Mouse (Mus musculus) kidney, postnatal 0 days (tissue): Measurements from ENCODE around the gene Slc16a10. TPM values are rescaled to one million over a fixed set of nuclear protein-coding genes. Genes with fewer than 3 reads are reported as not detected.
"Not testable (repeated sequence)": the region's sequence is repeated elsewhere in the genome, so short reads cannot be mapped to it uniquely, and the experiment has no call there.

Experiments
- ATAC-seq: fragments of 200-750 bp; cut with Nextera tagmentation; replicated peaks from 2 replicates; pipeline ENCODE4 v1.8.0; 2017; ENCODE audit warnings: low read depth, moderate number of reproducible peaks, moderate TSS enrichment, moderate library complexity; ENCODE audit not compliant: low FRiP score
- DNase-seq: peaks from one replicate; pipeline ENCODE4 v3.0.0-alpha.2; 2016; ENCODE audit warnings: low spot score
- H3K27ac ChIP-seq: fragments of 300-500 bp; sonication (generic); 2 replicates; pipeline ENCODE4 v1.5.1; 2014; ENCODE audit warnings: mild to moderate bottlenecking
- H3K27me3 ChIP-seq: fragments of 300-500 bp; sonication (generic); 2 replicates; pipeline ENCODE4 v1.6.1; 2014; ENCODE audit warnings: low read length, mixed read lengths; ENCODE audit not compliant: insufficient read depth
- H3K36me3 ChIP-seq: fragments of 300-500 bp; sonication (generic); 2 replicates; pipeline ENCODE4 v1.6.1; 2014; ENCODE audit warnings: low read length, mixed read lengths; ENCODE audit not compliant: insufficient read depth
- H3K4me1 ChIP-seq: fragments of 300-500 bp; sonication (generic); replicated peaks from 2 replicates; pipeline ENCODE4 v1.6.1; 2014; ENCODE audit warnings: antibody characterized with exemption, low read length, mixed read lengths; ENCODE audit not compliant: insufficient read depth
- H3K4me2 ChIP-seq: fragments of 300-500 bp; sonication (generic); 2 replicates; pipeline ENCODE4 v1.6.1; 2014; ENCODE audit warnings: mild to moderate bottlenecking, low read length, moderate library complexity, mixed read lengths
- H3K4me3 ChIP-seq: fragments of 300-500 bp; sonication (generic); replicated peaks from 2 replicates; pipeline ENCODE4 v1.5.1; 2014; ENCODE audit warnings: low read depth, low read length
- H3K9ac ChIP-seq: fragments of 300-500 bp; sonication (generic); 2 replicates; pipeline ENCODE4 v1.6.1; 2014; ENCODE audit warnings: low read depth, low read length
- H3K9me3 ChIP-seq: fragments of 300-500 bp; sonication (generic); replicated peaks from 2 replicates; pipeline ENCODE4 v1.6.1; 2016; ENCODE audit warnings: low read length, inconsistent platforms, mixed read lengths
- CTCF ChIP-seq: IDR thresholded peaks from 2 replicates; pipeline ENCODE4 v1.5.1; 2016; ENCODE audit warnings: antibody characterized with exemption, low read depth, mild to moderate bottlenecking, moderate library complexity
- WGBS: fragments of 180-500 bp; shearing (Covaris S2); extraction: QIAGEN DNeasy Blood & Tissue Kit; methylation state at CpG from one replicate; pipeline ENCODE4 v1.1.7; 2014; 5-methylcytosine and 5-hydroxymethylcytosine counted together
- polyA plus RNA-seq: library from polyadenylated mRNA; unstranded; fragments of >200 nt; fragmentation: Nextera tagmentation; extraction: Ambion mirVana; gene quantifications from 2 replicates; pipeline ENCODE4 v1.2.1, GENCODE M21; 2015

The Slc16a10 gene
- polyA plus RNA-seq, 1 experiment from 2014 or later, result 10.0 TPM

DNA sequence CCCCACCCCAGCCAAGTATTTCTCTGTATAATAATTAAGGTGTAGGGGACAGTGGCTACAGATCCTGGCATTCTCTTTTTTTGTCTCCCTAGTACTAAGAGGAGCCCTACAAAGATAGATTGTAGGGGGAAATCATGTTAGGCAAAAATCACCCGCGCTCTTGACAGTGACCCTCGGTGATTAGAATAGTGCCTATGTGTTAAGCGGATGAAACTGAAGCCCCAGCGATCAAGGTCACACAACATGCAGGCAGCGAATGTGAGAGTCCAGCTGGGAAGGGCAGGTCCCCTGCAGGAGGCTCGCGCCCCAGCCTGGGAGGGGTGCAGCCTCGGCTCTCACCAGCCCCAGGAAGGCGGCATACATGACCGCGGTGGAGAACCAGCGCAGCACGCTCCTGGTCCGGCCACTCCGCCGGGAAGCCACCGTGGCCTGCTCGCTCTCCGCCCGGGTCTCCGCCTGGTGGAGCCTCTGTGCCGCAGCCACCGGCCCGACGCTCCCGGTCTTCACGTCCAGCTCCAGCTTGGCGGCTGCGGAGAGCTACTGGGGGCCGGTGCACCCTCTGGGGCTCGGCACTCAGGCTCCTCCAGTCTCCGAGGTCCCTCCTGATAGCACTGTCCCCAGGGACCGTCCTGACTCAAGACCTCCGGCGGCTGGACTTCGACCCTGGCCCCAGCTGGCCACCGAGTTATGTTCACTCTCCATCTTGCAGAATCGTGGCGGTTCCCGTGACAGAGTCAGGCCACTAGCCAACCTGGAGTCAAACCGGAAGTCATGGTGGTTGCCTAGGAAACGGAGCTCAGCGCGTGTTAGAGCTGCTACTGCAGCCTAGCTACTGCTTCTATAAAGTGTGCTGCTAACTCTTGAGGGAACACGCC, 117.3 kb downstream of the Slc16a10 start, which contains the start of gene Mfsd4b1:
TSS of gene Mfsd4b1 (minus strand) at position 715 of the 875 bp plus-strand sequence.
- Histone ChIP-seq H3K9me3 (no peaks in the 10 kb centered on the region), H3K9ac (peak within 1 kb of the TSS; percentile 74), H3K4me2 (peak within 1 kb of the TSS; percentile 96), H3K4me1 (peaks cover 8% of the 10 kb centered on the region; the same call in 1 of the 2 replicates), H3K36me3 (no peaks in the 10 kb centered on the region), H3K4me3 (peak within 1 kb of the TSS; percentile 55), H3K27me3 (no peaks in the 10 kb centered on the region), H3K27ac (peak within 1 kb of the TSS; percentile 91)
- no peak; the same call in 1 of the 2 replicates for TF ChIP-seq CTCF
- peak; percentile 96 for ATAC-seq
- 2% methylated on average over 46 of the region's 46 CpGs for WGBS
- DNase-seq, result peak; percentile 95

DNA sequence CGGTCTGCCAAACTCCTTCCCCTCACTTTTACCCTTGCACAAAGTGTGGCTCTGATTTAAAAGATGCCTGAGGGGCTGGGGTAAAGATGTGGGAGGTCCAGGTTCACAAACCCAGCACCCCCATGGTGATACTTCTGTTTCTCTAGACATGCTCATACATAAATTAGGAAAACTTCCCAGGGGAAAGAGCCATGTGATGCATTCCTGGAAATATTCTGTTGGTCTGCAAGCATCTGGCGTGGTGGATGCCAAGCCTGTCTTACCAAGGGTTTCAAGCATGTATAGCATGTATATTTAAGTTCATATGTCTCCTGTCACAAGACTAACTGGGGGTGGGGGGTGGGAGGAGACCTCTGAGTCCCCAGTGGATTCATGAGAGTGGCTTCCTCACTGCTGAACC, 121.7 kb downstream of the Slc16a10 start:
- H3K27ac ChIP-seq, result no peak overlapping the region
- no peak overlapping the region for H3K4me3 ChIP-seq
- WGBS, result 59% methylated on average over 2 of the region's 2 CpGs
- DNase-seq (no peak), ATAC-seq (no peak)
- H3K36me3 ChIP-seq, result no peaks in the 10 kb centered on the region
- no peaks in the 10 kb centered on the region for H3K9me3 ChIP-seq
- no peak overlapping the region for H3K9ac ChIP-seq
- H3K4me1 ChIP-seq, result peaks cover 10% of the 10 kb centered on the region; the same call in 1 of the 2 replicates
- TF ChIP-seq CTCF, result no peak
- H3K27me3 ChIP-seq, result no peaks in the 10 kb centered on the region
- H3K4me2 ChIP-seq, result no peak overlapping the region

DNA sequence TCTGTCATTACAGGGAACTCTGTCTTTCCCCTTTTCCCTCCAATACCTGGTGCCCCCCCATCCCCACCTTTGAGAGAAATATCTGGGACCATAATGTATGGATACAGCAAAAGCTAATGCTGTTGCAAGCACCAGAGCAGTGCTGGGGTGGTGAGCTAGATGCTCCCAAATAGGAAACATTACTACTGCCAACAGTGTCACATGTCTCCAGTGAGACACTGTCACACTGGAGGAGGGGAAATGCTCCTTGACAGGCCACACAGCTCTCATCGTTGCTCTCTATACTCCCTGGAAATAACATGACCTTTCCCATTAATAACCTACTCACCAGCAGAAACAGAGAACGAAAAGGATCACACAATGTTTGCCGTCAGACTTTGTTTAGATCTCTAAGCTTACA, 122.6 kb downstream of the Slc16a10 start:
- Histone ChIP-seq H3K4me3 (no peak overlapping the region), H3K36me3 (no peaks in the 10 kb centered on the region), H3K9ac (no peak overlapping the region), H3K9me3 (no peaks in the 10 kb centered on the region), H3K4me1 (0 out of 2 replicates have a peak, but pooled peaks cover 5% of the 10 kb centered on the region), H3K27ac (peak overlapping the region; percentile 70; the same call in 1 of the 2 replicates), H3K4me2 (no peak overlapping the region), H3K27me3 (no peaks in the 10 kb centered on the region)
- ATAC-seq (no peak), DNase-seq (no peak)
- WGBS, result 52% methylated on average over 3 of the region's 3 CpGs
- TF ChIP-seq CTCF, result no peak

DNA sequence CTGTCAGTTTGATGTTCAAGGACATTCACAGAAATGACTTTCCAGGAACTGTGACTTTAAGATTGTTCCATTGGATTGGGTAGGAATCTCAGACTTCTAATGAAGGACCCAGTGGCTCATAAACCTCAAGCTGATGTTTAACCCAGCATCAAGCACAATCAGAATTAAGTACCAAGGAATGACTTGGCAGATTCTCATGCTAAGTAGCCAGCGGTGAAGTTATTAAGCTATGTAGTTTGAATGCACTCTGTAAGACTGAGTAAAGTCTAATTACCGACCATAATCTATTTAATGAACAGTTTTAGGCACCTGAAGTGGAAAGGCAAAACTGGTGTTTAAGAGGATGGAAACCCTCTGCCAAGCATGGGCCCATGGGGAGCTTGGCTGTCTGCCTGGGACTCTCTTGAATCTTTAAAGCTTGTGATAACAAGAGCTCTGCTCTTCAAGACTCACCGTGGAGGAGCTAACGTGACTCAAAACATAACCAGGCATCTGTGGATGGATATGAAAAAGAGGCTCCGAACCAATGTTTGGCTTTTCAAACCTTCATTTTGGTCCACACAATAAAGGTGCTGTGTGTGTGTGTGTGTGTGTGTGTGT, 123.7 kb downstream of the Slc16a10 start:
- Histone ChIP-seq H3K4me1 (0 out of 2 replicates have a peak, but pooled peaks cover 4% of the 10 kb centered on the region), H3K9ac (no peak overlapping the region), H3K27ac (peak overlapping the region; percentile 70; the same call in 1 of the 2 replicates), H3K36me3 (no peaks in the 10 kb centered on the region), H3K27me3 (no peaks in the 10 kb centered on the region), H3K4me2 (no peak overlapping the region), H3K9me3 (no peaks in the 10 kb centered on the region), H3K4me3 (no peak overlapping the region)
- peak; percentile 27 for DNase-seq
- no peak for TF ChIP-seq CTCF
- ATAC-seq, result peak; percentile 54; the same call in 1 of the 2 replicates
- WGBS, result 69% methylated on average over 5 of the region's 5 CpGs

DNA sequence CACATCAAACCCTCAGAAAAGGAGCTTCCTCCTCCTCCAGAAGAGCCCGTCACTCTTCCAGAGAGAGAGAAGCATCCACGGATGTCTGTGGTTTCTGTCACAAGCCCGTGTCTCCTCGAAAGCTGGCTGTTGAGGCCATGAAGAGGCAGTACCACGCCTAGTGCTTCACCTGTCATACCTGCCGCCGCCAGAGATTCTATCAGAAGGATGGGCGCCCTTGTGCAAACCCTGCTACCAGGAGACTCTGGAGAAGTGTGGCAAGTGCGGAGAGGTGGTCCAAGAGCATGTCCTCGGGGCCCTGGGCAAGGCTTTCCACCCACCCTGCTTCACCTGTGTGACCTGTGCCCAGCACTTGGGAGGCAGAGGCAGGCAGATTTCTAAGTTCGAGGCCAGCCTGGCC, 132.5 kb downstream of the Slc16a10 start:
- no peak for DNase-seq
- WGBS, result 91% methylated on average over 11 of the region's 11 CpGs
- no peak for ATAC-seq
- Histone ChIP-seq H3K9me3 (no peaks in the 10 kb centered on the region), H3K27me3 (no peaks in the 10 kb centered on the region), H3K27ac (no peak overlapping the region), H3K4me1 (no peaks in the 10 kb centered on the region), H3K36me3 (no peaks in the 10 kb centered on the region), H3K4me3 (no peak overlapping the region), H3K4me2 (no peak overlapping the region), H3K9ac (no peak overlapping the region)
- no peak for TF ChIP-seq CTCF

DNA sequence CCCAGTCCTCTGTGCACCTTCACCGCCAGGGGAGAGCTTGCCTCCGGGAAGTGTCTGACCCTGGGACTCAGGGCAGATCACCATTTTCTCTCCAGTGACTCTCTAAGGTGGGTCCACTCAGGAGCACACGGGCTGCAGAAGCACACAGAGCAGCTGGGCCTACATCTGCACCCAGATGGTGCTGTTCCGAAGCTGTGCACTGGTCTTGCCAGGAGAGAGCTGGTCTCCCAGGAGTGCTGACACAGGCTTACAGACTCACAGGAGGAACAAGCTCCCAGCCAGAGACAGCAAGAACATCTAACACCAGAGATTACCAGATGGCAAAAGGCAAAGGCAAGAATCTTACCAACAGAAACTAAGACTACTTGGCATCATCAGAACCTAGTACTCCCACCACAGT, 133.2 kb downstream of the Slc16a10 start:
- DNase-seq, H3K9me3 ChIP-seq, H3K36me3 ChIP-seq, H3K27me3 ChIP-seq, H3K9ac ChIP-seq, H3K4me1 ChIP-seq, H3K27ac ChIP-seq, ATAC-seq, H3K4me3 ChIP-seq, H3K4me2 ChIP-seq: not testable (repeated sequence)
- 67% methylated on average over 4 of the region's 4 CpGs for WGBS
